Mouse (Mus musculus): ENCODE data around the gene Slc7a6os.

DNA sequence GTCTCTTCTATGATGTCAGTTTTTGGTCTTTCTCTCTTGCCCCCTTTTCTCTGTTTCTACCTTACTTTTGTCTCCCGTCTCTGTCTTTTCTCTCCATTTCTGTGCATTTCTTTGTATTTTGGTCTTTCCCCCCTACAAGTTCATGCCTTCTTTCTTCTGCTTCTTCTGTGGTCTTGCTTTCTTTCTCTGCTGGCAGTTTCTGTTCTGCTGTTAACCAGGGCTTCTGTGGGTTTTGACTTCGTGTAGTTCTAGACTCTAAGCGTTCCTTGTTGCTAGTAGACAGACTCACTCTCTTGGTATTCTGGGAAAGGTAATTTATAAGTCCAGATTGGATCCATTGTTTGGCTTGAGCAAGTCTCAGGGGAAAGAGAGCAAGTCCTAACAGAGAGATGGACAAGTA, 24.3 kb downstream of the Slc7a6os start:
- no peak for TF ChIP-seq CTCF (conservative IDR thresholded peaks at IDR 0.05; ENCODE audit: low read length)
- no peak for TF ChIP-seq POU5F1 (IDR thresholded peaks at IDR 0.05; ENCODE audit: borderline replicate concordance, low read length)
